Mouse (Mus musculus) liver, postnatal 0 days (tissue): ENCODE data around the gene Asb17. TPM values are rescaled to one million over a fixed set of nuclear protein-coding genes. Genes with fewer than 3 reads are reported as not detected.
A peak's percentile ranks its signal among the peaks of the same experiment; 100 is the strongest.

Experiments
- ATAC-seq: fragments of 200-750 bp; cut with Nextera tagmentation; 2 replicates; pipeline ENCODE4 v1.8.0; 2017; ENCODE audit warnings: mild to moderate bottlenecking, moderate library complexity
- DNase-seq: peaks from one replicate; pipeline ENCODE4 v3.0.0-alpha.2; 2016
- H3K27ac ChIP-seq: fragments of 300-500 bp; sonication (generic); 2 replicates; pipeline ENCODE4 v1.5.1; 2014; ENCODE audit warnings: antibody characterized with exemption, moderate library complexity, mild to moderate bottlenecking, low read depth
- H3K27me3 ChIP-seq: fragments of 300-500 bp; sonication (generic); 2 replicates; pipeline ENCODE4 v1.6.1; 2014; ENCODE audit warnings: low read length, control low read depth, mixed read lengths; ENCODE audit not compliant: insufficient read depth
- H3K36me3 ChIP-seq: fragments of 300-500 bp; sonication (generic); replicated peaks from 2 replicates; pipeline ENCODE4 v1.6.1; 2014; ENCODE audit warnings: mild to moderate bottlenecking, control low read depth, low read length, moderate library complexity, mixed read lengths; ENCODE audit not compliant: insufficient read depth
- H3K4me1 ChIP-seq: fragments of 300-500 bp; sonication (generic); 2 replicates; pipeline ENCODE4 v1.6.1; 2014; ENCODE audit warnings: antibody characterized with exemption, mild to moderate bottlenecking, control low read depth; ENCODE audit not compliant: insufficient read depth
- H3K4me2 ChIP-seq: fragments of 300-500 bp; sonication (generic); 2 replicates; pipeline ENCODE4 v1.6.1; 2014; ENCODE audit warnings: low read depth, mild to moderate bottlenecking, low read length, moderate library complexity, mixed read lengths
- H3K4me3 ChIP-seq: fragments of 300-500 bp; sonication (generic); 2 replicates; pipeline ENCODE4 v1.5.1; 2014; ENCODE audit warnings: low read depth, low read length
- H3K9ac ChIP-seq: fragments of 300-500 bp; sonication (generic); replicated peaks from 2 replicates; pipeline ENCODE4 v1.6.1; 2014; ENCODE audit warnings: mild to moderate bottlenecking, moderate library complexity
- H3K9me3 ChIP-seq: fragments of 300-500 bp; sonication (generic); 2 replicates; pipeline ENCODE4 v1.6.1; 2016; ENCODE audit warnings: mild to moderate bottlenecking, control low read depth, low read length, mixed read lengths
- CTCF ChIP-seq: sonication (generic); IDR thresholded peaks from 2 replicates; pipeline ENCODE4 v1.5.1; 2016; ENCODE audit warnings: antibody characterized with exemption, low read depth
- EP300 ChIP-seq: IDR thresholded peaks from 2 replicates; pipeline ENCODE4 v1.6.1; 2016; ENCODE audit warnings: antibody characterized with exemption, low read depth, mild to moderate bottlenecking
- WGBS: fragments of 180-500 bp; shearing (Covaris S2); extraction: QIAGEN DNeasy Blood & Tissue Kit; methylation state at CpG from one replicate; pipeline ENCODE4 v1.1.7; 2014; ENCODE audit not compliant: insufficient replicate concordance; 5-methylcytosine and 5-hydroxymethylcytosine counted together
- polyA plus RNA-seq: library from polyadenylated mRNA; unstranded; fragments of >200 nt; fragmentation: Nextera tagmentation; extraction: Ambion mirVana; gene quantifications from 2 replicates; pipeline ENCODE4 v1.2.1, GENCODE M21; 2015

Asb17 gene
- polyA plus RNA-seq, 1 experiment from 2014 or later = 0.66 TPM

- WGBS = 36% methylated on average over 11 of the region's 11 CpGs
- H3K4me2 ChIP-seq = peak overlapping the region; percentile 22
- no peak overlapping the region for H3K27ac ChIP-seq
- peak; percentile 80 for ATAC-seq
- no peaks in the 10 kb centered on the region for H3K36me3 ChIP-seq
- no peak overlapping the region for H3K9ac ChIP-seq
- DNase-seq = peak; percentile 66
- TF ChIP-seq EP300 = no peak
- TF ChIP-seq CTCF = peak; percentile 82
- no peak overlapping the region for H3K4me3 ChIP-seq
- no peaks in the 10 kb centered on the region for H3K9me3 ChIP-seq
- peaks cover 18% of the 10 kb centered on the region for H3K4me1 ChIP-seq
- H3K27me3 ChIP-seq = no peaks in the 10 kb centered on the region
Observed at GRCm38 (mm10) chr3:153831014-153831872, 12.8 kb upstream of the Asb17 start.

- Histone ChIP-seq H3K4me1 (peaks cover 18% of the 10 kb centered on the region), H3K27me3 (no peaks in the 10 kb centered on the region), H3K9ac (no peak overlapping the region), H3K4me2 (peak overlapping the region; percentile 22), H3K36me3 (no peaks in the 10 kb centered on the region), H3K9me3 (no peaks in the 10 kb centered on the region), H3K27ac (no peak overlapping the region), H3K4me3 (no peak overlapping the region)
- 56% methylated on average over 4 of the region's 4 CpGs for WGBS
- ATAC-seq (peak; percentile 70), DNase-seq (no peak)
- peak; percentile 86 for TF ChIP-seq EP300
- no peak for TF ChIP-seq CTCF
Observed at GRCm38 (mm10) chr3:153831873-153832653, 11.9 kb upstream of the Asb17 start.

DNA sequence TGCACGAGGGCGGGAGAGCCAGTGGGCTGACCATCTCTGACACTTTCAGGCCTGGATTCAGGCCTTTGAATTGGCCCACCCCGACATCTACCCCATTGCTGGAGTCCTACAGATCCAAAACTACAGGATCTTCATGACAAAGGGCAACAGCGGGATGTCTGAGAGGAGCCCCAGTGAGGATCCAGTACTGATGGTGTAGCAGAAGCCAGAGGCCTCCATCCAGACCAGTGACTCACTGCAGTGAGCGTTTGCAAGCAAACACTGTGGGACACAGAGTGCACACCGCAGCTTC lies 11.4 kb upstream of the Asb17 start:
- no peak for ATAC-seq
- peaks cover 18% of the 10 kb centered on the region for H3K4me1 ChIP-seq
- H3K4me2 ChIP-seq = no peak overlapping the region
- 78% methylated on average over 6 of the region's 6 CpGs for WGBS
- no peaks in the 10 kb centered on the region for H3K36me3 ChIP-seq
- TF ChIP-seq EP300 (no peak), CTCF (no peak)
- H3K9ac ChIP-seq = no peak overlapping the region
- DNase-seq = no peak
- no peak overlapping the region for H3K4me3 ChIP-seq
- H3K27me3 ChIP-seq = no peaks in the 10 kb centered on the region
- no peaks in the 10 kb centered on the region for H3K9me3 ChIP-seq
- no peak overlapping the region for H3K27ac ChIP-seq

- H3K4me1 ChIP-seq = peaks cover 18% of the 10 kb centered on the region
Observed at GRCm38 (mm10) chr3:153834071-153834470, 9.9 kb upstream of the Asb17 start.

GRCm38 (mm10) chr3:153835455-153836086 lies 8.4 kb upstream of the Asb17 start:
- DNase-seq (peak; percentile 82), ATAC-seq (peak; percentile 72)
- WGBS = 44% methylated on average over 7 of the region's 7 CpGs
- no peak overlapping the region for H3K4me2 ChIP-seq
- H3K36me3 ChIP-seq = no peaks in the 10 kb centered on the region
- no peak overlapping the region for H3K27ac ChIP-seq
- H3K27me3 ChIP-seq = no peaks in the 10 kb centered on the region
- no peak overlapping the region for H3K4me3 ChIP-seq
- H3K9ac ChIP-seq = no peak overlapping the region
- H3K4me1 ChIP-seq = peaks cover 18% of the 10 kb centered on the region
- no peaks in the 10 kb centered on the region for H3K9me3 ChIP-seq
- TF ChIP-seq CTCF = peak; percentile 96
- TF ChIP-seq EP300 = no peak

More at GRCm38 (mm10) chr3:153834071-153834470, 9.9 kb upstream of the Asb17 start:
- H3K9ac ChIP-seq = no peak overlapping the region
- no peaks in the 10 kb centered on the region for H3K9me3 ChIP-seq
- TF ChIP-seq EP300 (no peak), CTCF (no peak)
- ATAC-seq (no peak), DNase-seq (no peak)
- H3K36me3 ChIP-seq = no peaks in the 10 kb centered on the region
- no peaks in the 10 kb centered on the region for H3K27me3 ChIP-seq
- no peak overlapping the region for H3K4me2 ChIP-seq
- WGBS = 88% methylated on average over 4 of the region's 4 CpGs
- no peak overlapping the region for H3K4me3 ChIP-seq
- H3K27ac ChIP-seq = no peak overlapping the region

GRCm38 (mm10) chr3:153836316-153836715 lies 7.7 kb upstream of the Asb17 start:
- Histone ChIP-seq H3K9ac (no peak overlapping the region), H3K36me3 (no peaks in the 10 kb centered on the region), H3K9me3 (no peaks in the 10 kb centered on the region), H3K27ac (no peak overlapping the region), H3K27me3 (no peaks in the 10 kb centered on the region), H3K4me1 (peaks cover 15% of the 10 kb centered on the region), H3K4me3 (no peak overlapping the region), H3K4me2 (no peak overlapping the region)
- no peak for TF ChIP-seq CTCF
- TF ChIP-seq EP300 = no peak
- DNase-seq = no peak
- WGBS = 77% methylated on average over 3 of the region's 3 CpGs
- ATAC-seq = no peak
